Mouse (Mus musculus): ENCODE measurements around the gene Glis1.

DNA sequence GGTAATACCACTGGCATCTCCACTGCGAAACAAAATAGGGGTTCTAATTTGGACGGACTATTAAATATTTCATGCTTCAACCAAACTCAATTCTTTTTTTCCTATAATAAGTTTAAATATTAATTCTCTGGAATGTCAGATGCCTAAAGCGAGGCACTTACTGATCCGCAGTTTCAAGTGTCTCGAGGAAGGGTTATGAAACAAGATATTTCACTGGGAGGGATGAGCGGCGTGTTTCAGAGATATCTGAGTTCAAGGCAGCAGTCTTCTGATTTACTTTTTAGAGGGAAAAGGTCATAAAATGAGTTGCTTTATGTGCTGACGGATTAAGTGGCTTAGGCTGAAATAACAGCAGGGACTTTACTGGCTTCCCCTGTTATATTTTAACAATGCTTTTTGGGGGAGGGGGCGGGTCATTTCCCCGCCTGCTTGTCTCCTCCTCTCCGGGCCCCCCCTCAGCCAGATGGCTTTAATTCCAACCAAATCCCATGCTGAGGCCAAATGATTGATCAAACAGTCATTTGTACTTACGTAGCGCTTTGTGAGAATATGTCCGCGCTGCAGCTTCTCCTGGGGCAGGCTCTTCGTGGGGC is 8.6 kb downstream of the Glis1 start:
- no peak for TF ChIP-seq EP300 (optimal IDR thresholded peaks at IDR 0.05)
- TF ChIP-seq CTCF (IDR thresholded peaks at IDR 0.05; ENCODE audit: low read depth): no peak
